In genomic region chr4:152044609-152045008, GRCm38 (mm10) we compare ENCODE assay signal across 19 mouse cellular contexts. TPM values are rescaled to one million over a fixed set of nuclear protein-coding genes. Genes with fewer than 3 reads are reported as not detected.
DNase-seq lines count a peak whose midpoint lies in the region; ATAC-seq and TF ChIP-seq lines count a peak whose summit lies in the region.
"Had no signal": no experiment of that assay in that cellular context is flagged by ENCODE, and none has a peak within 500 bp of the region (broad histone marks: within the 10 kb centered on the region; RNA-seq: fewer than 3 reads in every experiment).

No protein-coding gene starts in this region.

- no peak overlapping the region for H3K9ac ChIP-seq in kidney, embryonic 14.5 days (ENCODE audit: low read depth, low read length)
- H3K9ac ChIP-seq in midbrain, embryonic 12.5 days (replicated peaks) = 0 out of 2 replicates have a peak overlapping the region, but pooled peaks have one; percentile 11
- no peak overlapping the region for H3K9ac ChIP-seq in kidney, postnatal 0 days (ENCODE audit: low read depth, low read length)
- H3K9ac ChIP-seq: forebrain, embryonic 13.5 days; forebrain, postnatal 0 days; heart, embryonic 12.5 days had no signal

- H3K27me3 ChIP-seq in kidney, embryonic 14.5 days (ENCODE audit: control insufficient read depth, insufficient read depth, low read length) = no peaks in the 10 kb centered on the region
- no peaks in the 10 kb centered on the region for H3K27me3 ChIP-seq in midbrain, embryonic 12.5 days
- no peaks in the 10 kb centered on the region for H3K27me3 ChIP-seq in midbrain, embryonic 10.5 days (ENCODE audit: low read depth, poor library complexity, severe bottlenecking)
- no peaks in the 10 kb centered on the region for H3K27me3 ChIP-seq in kidney, postnatal 0 days (ENCODE audit: insufficient read depth, low read length)
- H3K27me3 ChIP-seq: forebrain, embryonic 13.5 days; heart, embryonic 12.5 days had no signal

- 61% methylated on average over 6 of the region's 6 CpGs for WGBS in kidney, embryonic 14.5 days
- 85% methylated on average over 6 of the region's 6 CpGs for WGBS in midbrain, embryonic 12.5 days
- WGBS in midbrain, embryonic 10.5 days = 90% methylated on average over 6 of the region's 6 CpGs
- WGBS in kidney, postnatal 0 days = 63% methylated on average over 6 of the region's 6 CpGs

- H3K4me2 ChIP-seq in kidney, embryonic 14.5 days (replicated peaks; ENCODE audit: low read depth, low read length) = no peak overlapping the region
- H3K4me2 ChIP-seq in midbrain, embryonic 12.5 days (replicated peaks) = no peak overlapping the region
- H3K4me2 ChIP-seq in kidney, postnatal 0 days (ENCODE audit: low read length) = no peak overlapping the region
- H3K4me2 ChIP-seq: forebrain, embryonic 13.5 days; heart, embryonic 12.5 days had no signal

- H3K4me3 ChIP-seq in kidney, embryonic 14.5 days (ENCODE audit: low read length) = no peak overlapping the region
- no peak overlapping the region for H3K4me3 ChIP-seq in midbrain, embryonic 12.5 days
- no peak overlapping the region for H3K4me3 ChIP-seq in midbrain, embryonic 10.5 days
- no peak overlapping the region for H3K4me3 ChIP-seq in kidney, postnatal 0 days (replicated peaks; ENCODE audit: low read depth, low read length)
- H3K4me3 ChIP-seq: embryonic facial prominence, embryonic 10.5 days; forebrain, embryonic 13.5 days; heart, embryonic 12.5 days had no signal

- H3K4me1 ChIP-seq in kidney, embryonic 14.5 days (ENCODE audit: control insufficient read depth, insufficient read depth, low read length) = peaks cover 14% of the 10 kb centered on the region
- H3K4me1 ChIP-seq in midbrain, embryonic 12.5 days = peaks cover 11% of the 10 kb centered on the region
- peaks cover 16% of the 10 kb centered on the region for H3K4me1 ChIP-seq in midbrain, embryonic 10.5 days
- peaks cover 8% of the 10 kb centered on the region; the same call in 1 of the 2 replicates for H3K4me1 ChIP-seq in kidney, postnatal 0 days (replicated peaks; ENCODE audit: insufficient read depth, low read length)

- no peak for TF ChIP-seq CTCF in kidney, postnatal 0 days (IDR thresholded peaks at IDR 0.05; ENCODE audit: low read depth)

- peaks cover 80% of the 10 kb centered on the region for H3K36me3 ChIP-seq in kidney, embryonic 14.5 days (ENCODE audit: control insufficient read depth, insufficient read depth, low read length)
- peaks cover 82% of the 10 kb centered on the region for H3K36me3 ChIP-seq in midbrain, embryonic 12.5 days
- peaks cover 87% of the 10 kb centered on the region for H3K36me3 ChIP-seq in midbrain, embryonic 10.5 days
- H3K36me3 ChIP-seq in kidney, postnatal 0 days (ENCODE audit: insufficient read depth, low read length) = peaks cover 47% of the 10 kb centered on the region

- no peaks in the 10 kb centered on the region for H3K9me3 ChIP-seq in kidney, embryonic 14.5 days (ENCODE audit: control insufficient read depth, low read length)
- H3K9me3 ChIP-seq in midbrain, embryonic 12.5 days = no peaks in the 10 kb centered on the region
- H3K9me3 ChIP-seq in midbrain, embryonic 10.5 days (replicated peaks) = no peaks in the 10 kb centered on the region
- H3K9me3 ChIP-seq in kidney, postnatal 0 days (replicated peaks; ENCODE audit: low read length) = no peaks in the 10 kb centered on the region
- H3K9me3 ChIP-seq: embryonic facial prominence, embryonic 10.5 days; forebrain, embryonic 13.5 days; G1E; heart, embryonic 12.5 days had no signal

- ATAC-seq in kidney, embryonic 14.5 days (ENCODE audit: low FRiP score, low TSS enrichment) = no peak
- no peak for ATAC-seq in midbrain, embryonic 12.5 days (ENCODE audit: low FRiP score, low read depth)
- ATAC-seq in kidney, postnatal 0 days (replicated peaks; ENCODE audit: low FRiP score, low read depth) = 0 out of 2 replicates have a peak, but pooled peaks have one; percentile 19
- ATAC-seq: forebrain, embryonic 13.5 days; forebrain, postnatal 0 days had no signal

- no peak overlapping the region for H3K27ac ChIP-seq in kidney, embryonic 14.5 days (ENCODE audit: low read depth, low read length)
- no peak overlapping the region for H3K27ac ChIP-seq in midbrain, embryonic 12.5 days (replicated peaks)
- no peak overlapping the region for H3K27ac ChIP-seq in midbrain, embryonic 10.5 days (replicated peaks)
- peak overlapping the region; percentile 15; the same call in 1 of the 2 replicates for H3K27ac ChIP-seq in kidney, postnatal 0 days
- H3K27ac ChIP-seq: embryonic facial prominence, embryonic 10.5 days; forebrain, embryonic 13.5 days had no signal

- DNase-seq in kidney, adult 11 months = peak; percentile 62
- DNase-seq in midbrain, embryonic 10.5 days (ENCODE audit: low spot score) = no peak
- DNase-seq in kidney, postnatal 0 days (ENCODE audit: low spot score) = no peak
- DNase-seq in yolk sac, embryonic 10.5 days (ENCODE audit: low spot score) = peak; percentile 55
- DNase-seq in layer of hippocampus, postnatal 10 days (ENCODE audit: low spot score in 2 of 2) = no peak
- DNase-seq in spleen, adult 12 weeks (ENCODE audit: low spot score) = no peak
- DNase-seq: adrenal gland, postnatal 14 days; cerebellum, adult 18-20 months; cerebellum, adult 9-11 months; cerebellum, postnatal 36 days; forebrain, postnatal 0 days; gastrocnemius, postnatal 14 days had no signal

RNA-seq across cellular contexts. Expression of gene Nol9, which starts 5.5 kb away (rescaled TPM):
- polyA plus RNA-seq in kidney, embryonic 14.5 days (2014; fragmentation: Nextera tagmentation; extraction: Ambion mirVana) = 26.1 and 47.3 TPM in 2 replicates
- 35.4 and 36.9 TPM in 2 replicates for polyA plus RNA-seq in midbrain, embryonic 12.5 days (2016; fragmentation: Nextera tagmentation; extraction: Ambion mirVana)
- 35.3 and 35.7 TPM in 2 replicates for polyA plus RNA-seq in midbrain, embryonic 10.5 days (2016; fragmentation: Nextera tagmentation; extraction: Ambion mirVana)
- 20.0 and 20.5 TPM in 2 replicates for polyA plus RNA-seq in kidney, postnatal 0 days (2015; fragmentation: Nextera tagmentation; extraction: Ambion mirVana)
- total RNA-seq in layer of hippocampus, postnatal 10 days (2021) = 10 to 100 TPM; 27.3 to 31.6 TPM

RNA-seq across cellular contexts. Expression of gene Tas1r1, which starts 6.2 kb away (rescaled TPM):
- 0.39 and 0.77 TPM in 2 replicates for polyA plus RNA-seq in kidney, embryonic 14.5 days (2014; fragmentation: Nextera tagmentation; extraction: Ambion mirVana)
- polyA plus RNA-seq in midbrain, embryonic 12.5 days (2016; fragmentation: Nextera tagmentation; extraction: Ambion mirVana) = 0.59 and 1.3 TPM in 2 replicates
- 0.73 and 0.75 TPM in 2 replicates for polyA plus RNA-seq in midbrain, embryonic 10.5 days (2016; fragmentation: Nextera tagmentation; extraction: Ambion mirVana)
- polyA plus RNA-seq in kidney, postnatal 0 days (2015; fragmentation: Nextera tagmentation; extraction: Ambion mirVana) = 0.39 and 0.45 TPM in 2 replicates
- total RNA-seq in layer of hippocampus, postnatal 10 days (2021) = under 1 TPM; 0.37 to 0.45 TPM
- total RNA-seq: adrenal gland, postnatal 14 days; heart, adult 8-10 months had no signal

RNA-seq across cellular contexts. Expression of gene Zbtb48, which starts 17.1 kb away (rescaled TPM):
- polyA plus RNA-seq in kidney, embryonic 14.5 days (2014; fragmentation: Nextera tagmentation; extraction: Ambion mirVana) = 19.0 and 24.4 TPM in 2 replicates
- 20.8 and 23.4 TPM in 2 replicates for polyA plus RNA-seq in midbrain, embryonic 12.5 days (2016; fragmentation: Nextera tagmentation; extraction: Ambion mirVana)
- polyA plus RNA-seq in midbrain, embryonic 10.5 days (2016; fragmentation: Nextera tagmentation; extraction: Ambion mirVana) = 18.7 and 25.6 TPM in 2 replicates
- 14.4 and 16.3 TPM in 2 replicates for polyA plus RNA-seq in kidney, postnatal 0 days (2015; fragmentation: Nextera tagmentation; extraction: Ambion mirVana)
- total RNA-seq in layer of hippocampus, postnatal 10 days (2021) = 10 to 100 TPM; 11.9 to 14.8 TPM

RNA-seq across cellular contexts. Expression of gene Plekhg5, which starts 27.7 kb away (rescaled TPM):
- polyA plus RNA-seq in kidney, embryonic 14.5 days (2014; fragmentation: Nextera tagmentation; extraction: Ambion mirVana) = 10.4 and 16.1 TPM in 2 replicates
- polyA plus RNA-seq in midbrain, embryonic 12.5 days (2016; fragmentation: Nextera tagmentation; extraction: Ambion mirVana) = 9.4 and 9.9 TPM in 2 replicates
- polyA plus RNA-seq in midbrain, embryonic 10.5 days (2016; fragmentation: Nextera tagmentation; extraction: Ambion mirVana) = 8.1 and 9.5 TPM in 2 replicates
- polyA plus RNA-seq in kidney, postnatal 0 days (2015; fragmentation: Nextera tagmentation; extraction: Ambion mirVana) = 18.3 and 19.3 TPM in 2 replicates
- total RNA-seq in layer of hippocampus, postnatal 10 days (2021) = 10 to 100 TPM; 76.0 to 79.6 TPM

RNA-seq across cellular contexts. Expression of gene Klhl21, which starts 36.0 kb away (rescaled TPM):
- polyA plus RNA-seq in kidney, embryonic 14.5 days (2014; fragmentation: Nextera tagmentation; extraction: Ambion mirVana) = 4.4 and 7.4 TPM in 2 replicates
- polyA plus RNA-seq in midbrain, embryonic 12.5 days (2016; fragmentation: Nextera tagmentation; extraction: Ambion mirVana) = 4.7 and 5.4 TPM in 2 replicates
- polyA plus RNA-seq in midbrain, embryonic 10.5 days (2016; fragmentation: Nextera tagmentation; extraction: Ambion mirVana) = 6.9 and 8.5 TPM in 2 replicates
- 10.7 and 11.2 TPM in 2 replicates for polyA plus RNA-seq in kidney, postnatal 0 days (2015; fragmentation: Nextera tagmentation; extraction: Ambion mirVana)
- 10 to 100 TPM; 14.6 to 15.1 TPM for total RNA-seq in layer of hippocampus, postnatal 10 days (2021)

Comparison
In these comparisons a context has a peak if more than half of its experiments do, and no peak if none do; other contexts are left out.
1. DNase-seq: peak in kidney, adult 11 months (single experiment) and yolk sac, embryonic 10.5 days (single experiment); none in midbrain, embryonic 10.5 days (single experiment), kidney, postnatal 0 days (single experiment), layer of hippocampus, postnatal 10 days (0 of 2) and spleen, adult 12 weeks (single experiment).